Mouse (Mus musculus): ENCODE measurements at regions not wholly inside any gene's neighbourhood (a gene's known extent, or its start where the extent isn't known, plus 50 kb on each side); places are given as distances from the start of the nearest gene placed in this dataset.

- TF ChIP-seq E2F4 (IDR thresholded peaks at IDR 0.05; ENCODE audit: insufficient read depth) (no peak), POLR2A (IDR thresholded peaks at IDR 0.05; ENCODE audit: insufficient read length, low read depth) (no peak), TCF12 (IDR thresholded peaks at IDR 0.05; ENCODE audit: insufficient read depth, poor library complexity, severe bottlenecking) (peak; percentile 40)
Observed at GRCm38 (mm10) chr16:61772431-61772830, 1014.2 kb downstream of the Nsun3 start.
